ENCODE assay signal across 24 mouse cellular contexts in the genomic region with DNA sequence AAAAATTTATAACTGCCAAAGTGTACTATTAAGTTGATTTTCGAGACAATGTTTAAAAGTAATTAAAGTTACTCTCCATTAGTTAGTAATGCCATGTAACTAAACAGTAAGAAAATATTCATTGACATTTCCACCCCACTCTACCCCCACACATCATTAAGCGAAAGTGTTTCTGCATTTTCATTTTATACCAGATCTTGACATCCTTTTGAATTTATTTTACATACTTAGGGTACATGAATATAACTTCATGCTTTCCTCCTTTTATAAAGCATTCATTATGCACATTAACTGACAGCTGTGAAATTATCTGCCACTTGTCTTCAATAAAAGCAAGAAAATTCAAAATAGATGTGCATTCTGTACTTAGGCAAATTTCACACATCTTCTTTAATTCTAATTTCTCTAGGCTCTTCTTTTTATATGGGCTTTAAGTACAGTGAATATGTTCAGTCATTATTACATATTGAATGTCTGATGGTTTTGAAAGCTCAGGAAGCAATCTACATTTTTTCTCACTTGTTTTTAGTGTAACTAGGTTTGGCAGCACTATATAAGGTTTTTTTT.
"Had no signal": no experiment of that assay in that cellular context is flagged by ENCODE, and none has a peak within 500 bp of the region (broad histone marks: within the 10 kb centered on the region; RNA-seq: fewer than 3 reads in every experiment).

No protein-coding gene starts in this region.

- H3K9me3 ChIP-seq: heart, embryonic 13.5 days; heart, embryonic 15.5 days; hindbrain, embryonic 13.5 days; hindbrain, embryonic 15.5 days; limb, embryonic 13.5 days; limb, embryonic 15.5 days; liver, embryonic 12.5 days had no signal

- H3K4me3 ChIP-seq: heart, adult 2 months; heart, embryonic 13.5 days; heart, embryonic 15.5 days; hindbrain, embryonic 13.5 days; hindbrain, embryonic 15.5 days; limb, embryonic 13.5 days; limb, embryonic 15.5 days; liver, embryonic 12.5 days had no signal

- DNase-seq: gastrocnemius, postnatal 14 days; gastrocnemius, postnatal 36 days; heart, adult 11 months; heart, adult 2 months; heart, postnatal 14 days; heart, postnatal 36 days; kidney, adult 18-20 months; kidney, adult 8-10 months; kidney, postnatal 10 days; kidney, postnatal 25 days; layer of hippocampus, adult 9-11 months; layer of hippocampus, postnatal 36 days; left cerebral cortex, postnatal 4 days had no signal

- H3K4me2 ChIP-seq: heart, embryonic 11.5 days; heart, embryonic 13.5 days; heart, embryonic 15.5 days; hindbrain, embryonic 13.5 days; hindbrain, embryonic 15.5 days; limb, embryonic 13.5 days; limb, embryonic 15.5 days; liver, embryonic 12.5 days had no signal

- H3K36me3 ChIP-seq: heart, embryonic 13.5 days; heart, embryonic 15.5 days; hindbrain, embryonic 13.5 days; hindbrain, embryonic 15.5 days; limb, embryonic 13.5 days; limb, embryonic 15.5 days; liver, embryonic 12.5 days had no signal

- H3K27ac ChIP-seq: heart, adult 2 months; heart, embryonic 13.5 days; heart, embryonic 15.5 days; hindbrain, embryonic 13.5 days; hindbrain, embryonic 15.5 days; hindbrain, postnatal 0 days; limb, embryonic 13.5 days; limb, embryonic 15.5 days; liver, embryonic 12.5 days; liver, embryonic 14.5 days had no signal

- H3K27me3 ChIP-seq: heart, embryonic 13.5 days; heart, embryonic 15.5 days; hindbrain, embryonic 13.5 days; hindbrain, embryonic 15.5 days; limb, embryonic 13.5 days; limb, embryonic 15.5 days; liver, embryonic 12.5 days had no signal

- ATAC-seq: hindbrain, postnatal 0 days; intestine, postnatal 0 days; liver, embryonic 12.5 days had no signal

- H3K9ac ChIP-seq: heart, embryonic 13.5 days; heart, embryonic 15.5 days; hindbrain, embryonic 13.5 days; hindbrain, embryonic 15.5 days; limb, embryonic 13.5 days; limb, embryonic 15.5 days; liver, embryonic 12.5 days; liver, embryonic 14.5 days had no signal

- H3K4me1 ChIP-seq: heart, embryonic 13.5 days; heart, embryonic 15.5 days; hindbrain, embryonic 13.5 days; hindbrain, embryonic 15.5 days; limb, embryonic 13.5 days; limb, embryonic 15.5 days; liver, embryonic 12.5 days had no signal
